Mouse (Mus musculus) monocyte, adult 5-6 weeks (primary cell): ENCODE measurements around the gene 4931414P19Rik. TPM values are rescaled to one million over a fixed set of nuclear protein-coding genes. Genes with fewer than 3 reads are reported as not detected.

ENCODE experiments used
- ATAC-seq: fragments of 153-309, 156-312 bp; replicated peaks from 2 replicates; pipeline ENCODE4 v1.8.0; 2017; ENCODE audit warnings: mild to moderate bottlenecking; ENCODE audit not compliant: low TSS enrichment, insufficient number of reproducible peaks, severe bottlenecking, poor library complexity, low FRiP score
- total RNA-seq: library from RNA; stranded (forward); fragments of 200-1000, 200-491, 200-594 nt; gene quantifications from 3 replicates; pipeline ENCODE4 v1.2.3, GENCODE M21; 2017

4931414P19Rik gene
- 0.21 to 3.2 TPM (median 2.4 TPM) in 3 replicates for total RNA-seq

DNA sequence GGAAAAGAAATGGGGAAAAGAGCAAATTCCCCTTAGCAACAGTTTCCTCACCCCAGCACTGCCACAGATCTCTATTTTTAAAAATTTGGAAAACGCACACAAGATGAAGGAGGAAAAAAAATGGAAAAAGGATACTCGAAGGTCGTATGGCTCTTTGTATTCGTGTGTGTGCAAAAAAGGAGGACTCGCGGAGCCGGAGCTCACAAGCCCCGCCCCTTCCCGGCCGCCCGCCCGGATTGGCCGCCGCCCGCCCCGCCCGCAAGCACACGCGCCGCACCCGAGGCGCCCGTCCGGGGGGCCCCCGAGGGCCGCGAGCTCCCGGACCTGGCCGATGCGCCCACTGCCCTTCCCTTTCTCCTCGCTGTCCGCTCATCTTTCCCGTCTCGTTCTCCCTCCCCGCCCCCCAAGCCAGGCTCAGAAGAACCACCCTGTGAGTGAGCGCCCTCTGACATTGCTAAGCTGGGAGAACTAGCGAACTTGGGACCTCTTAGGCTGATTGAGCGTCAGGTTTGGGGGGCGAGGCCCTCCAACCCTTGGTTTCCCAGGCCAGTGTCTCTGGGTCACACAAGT, at the start of gene 4931414P19Rik:
4931414P19Rik (minus strand) TSS at position 242 of the 570 bp plus-strand sequence.
- ATAC-seq = peak; percentile 28; the same call in 1 of the 2 replicates

- peak; percentile 91 for ATAC-seq
Measured at GRCm38 (mm10) chr14:54653496-54653895, 47.7 kb upstream of the 4931414P19Rik start.

DNA sequence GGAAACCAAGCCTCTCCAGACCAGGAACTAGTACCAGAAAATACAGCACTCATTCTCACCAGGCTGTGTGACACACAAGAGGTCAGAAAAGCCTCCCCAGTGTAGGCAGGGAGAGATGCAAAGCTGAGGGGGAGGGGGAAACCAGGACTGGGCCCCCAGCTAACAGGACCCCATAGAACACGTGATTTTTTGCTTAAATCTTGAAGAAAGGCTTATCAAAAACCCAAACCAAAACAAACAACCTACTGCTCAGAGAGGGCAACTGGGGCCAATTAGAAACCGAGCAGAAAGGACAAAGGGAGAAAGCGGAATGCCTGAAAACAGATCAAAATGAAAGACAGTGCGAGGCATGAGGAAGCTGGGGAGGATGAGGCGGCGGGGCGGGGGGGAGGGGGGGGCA, 47.0 kb upstream of the 4931414P19Rik start:
- no peak for ATAC-seq

- ATAC-seq = no peak
Measured at GRCm38 (mm10) chr14:54651556-54651955, 45.8 kb upstream of the 4931414P19Rik start.

- ATAC-seq = peak; percentile 73
Measured at GRCm38 (mm10) chr14:54650621-54651454, 45.0 kb upstream of the 4931414P19Rik start.

DNA sequence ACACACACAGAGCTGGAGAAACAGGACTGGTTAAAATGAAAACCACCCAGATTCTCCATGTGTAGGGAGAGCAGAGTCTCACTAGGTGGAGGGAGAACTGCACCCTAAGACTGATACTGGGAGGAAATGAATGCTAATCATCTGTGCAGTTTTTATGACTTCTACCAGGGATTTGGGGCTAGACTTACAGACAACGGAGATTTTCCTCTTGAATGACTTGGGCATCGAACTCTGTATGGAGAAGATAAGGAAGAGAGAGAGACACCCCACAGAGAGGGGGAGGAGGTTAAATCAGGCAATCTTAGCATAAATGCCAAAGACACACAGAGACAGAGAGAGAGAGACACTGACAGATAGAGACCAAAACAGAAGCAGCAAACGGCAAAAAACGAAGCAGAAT, 42.1 kb upstream of the 4931414P19Rik start:
- no peak for ATAC-seq

GRCm38 (mm10) chr14:54646898-54647636, 41.3 kb upstream of the 4931414P19Rik start:
- no peak for ATAC-seq

- no peak for ATAC-seq
Measured at GRCm38 (mm10) chr14:54646455-54646854, 40.7 kb upstream of the 4931414P19Rik start.

GRCm38 (mm10) chr14:54644294-54644693, 38.5 kb upstream of the 4931414P19Rik start:
- no peak for ATAC-seq

GRCm38 (mm10) chr14:54643011-54643410, 37.2 kb upstream of the 4931414P19Rik start:
- no peak for ATAC-seq

DNA sequence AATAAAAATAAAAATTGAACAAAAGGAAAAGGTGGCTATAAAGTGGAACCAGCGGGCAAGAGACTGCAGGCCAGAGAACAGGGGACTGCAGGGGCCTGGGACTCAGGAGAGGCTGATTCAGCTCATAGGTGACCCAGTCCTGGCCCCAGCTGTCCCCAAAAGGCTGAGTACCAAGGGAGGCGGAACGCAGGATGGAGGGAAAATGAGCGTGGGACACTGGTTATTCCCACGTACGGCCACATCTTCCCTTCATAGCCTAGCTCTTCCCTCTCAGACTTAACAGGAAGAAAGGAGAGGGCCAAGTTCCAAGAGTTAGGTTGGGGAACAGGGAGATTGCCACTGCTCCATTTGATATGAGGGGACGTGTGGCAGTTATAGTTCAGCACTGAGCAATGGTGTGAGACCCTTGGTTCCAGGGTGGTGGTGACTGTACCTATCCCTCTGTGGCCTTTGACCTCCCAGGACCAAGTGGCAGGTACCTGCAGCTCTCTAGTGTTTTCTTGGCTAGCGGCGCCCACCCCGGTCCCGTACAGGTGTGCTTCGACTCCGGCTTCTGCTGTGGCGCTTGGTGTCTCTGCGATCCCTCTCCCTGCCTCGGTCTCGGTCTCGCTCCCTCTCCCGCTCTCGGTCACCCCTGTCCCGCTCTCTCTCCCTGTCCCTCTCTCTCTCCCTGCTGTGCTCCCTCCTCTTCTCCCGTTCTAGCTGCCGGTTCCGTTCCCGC, 36.6 kb upstream of the 4931414P19Rik start:
- no peak for ATAC-seq

- peak; percentile 54 for ATAC-seq
Measured at GRCm38 (mm10) chr14:54641305-54641969, 35.6 kb upstream of the 4931414P19Rik start, which contains the start of gene Cdh24. Gene Cdh24 (minus strand): TSS chr14:54641364.

DNA sequence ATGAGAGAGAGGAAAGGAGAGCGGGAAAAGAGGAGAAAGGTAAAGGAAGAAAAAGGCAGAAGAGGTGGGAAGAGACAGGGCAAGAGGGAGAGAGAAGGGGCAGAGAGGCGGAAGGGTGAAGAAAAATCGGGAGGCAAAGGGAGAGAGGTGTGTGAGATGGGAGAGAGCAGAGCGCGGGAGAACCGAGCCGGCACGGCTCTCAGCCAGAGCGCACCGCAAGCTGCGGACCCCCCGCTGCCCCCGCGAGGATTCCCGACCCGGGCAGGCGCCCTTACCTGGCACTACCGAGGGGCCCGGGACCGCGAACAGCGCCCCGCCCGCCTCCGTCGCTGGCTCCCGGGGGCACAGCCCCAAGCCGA, 35.1 kb upstream of the 4931414P19Rik start, which contains the start of gene Gm17606:
Gm17606 (plus strand) TSS at position 7 of the 359 bp plus-strand sequence.
- ATAC-seq = no peak

DNA sequence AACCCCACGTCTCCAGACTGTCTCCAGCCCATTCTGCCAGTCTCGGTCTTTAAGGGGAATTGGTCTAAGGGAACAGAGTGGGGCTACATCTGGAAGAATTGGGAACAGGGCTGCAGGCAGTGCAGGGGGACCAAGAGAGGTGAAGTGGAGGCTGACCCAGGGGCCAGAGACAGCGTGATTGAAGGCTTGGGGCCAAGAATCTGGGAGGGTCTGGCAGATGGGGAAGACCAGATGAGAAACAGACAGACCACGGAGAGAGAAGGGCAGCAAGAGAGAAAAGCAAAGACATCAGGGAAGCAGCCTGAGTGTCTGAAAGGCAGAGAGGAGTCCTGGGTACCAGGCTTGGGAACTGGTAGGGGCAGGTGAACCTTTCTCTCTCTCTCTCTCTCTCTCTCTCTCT, 34.3 kb upstream of the 4931414P19Rik start:
- ATAC-seq = no peak

DNA sequence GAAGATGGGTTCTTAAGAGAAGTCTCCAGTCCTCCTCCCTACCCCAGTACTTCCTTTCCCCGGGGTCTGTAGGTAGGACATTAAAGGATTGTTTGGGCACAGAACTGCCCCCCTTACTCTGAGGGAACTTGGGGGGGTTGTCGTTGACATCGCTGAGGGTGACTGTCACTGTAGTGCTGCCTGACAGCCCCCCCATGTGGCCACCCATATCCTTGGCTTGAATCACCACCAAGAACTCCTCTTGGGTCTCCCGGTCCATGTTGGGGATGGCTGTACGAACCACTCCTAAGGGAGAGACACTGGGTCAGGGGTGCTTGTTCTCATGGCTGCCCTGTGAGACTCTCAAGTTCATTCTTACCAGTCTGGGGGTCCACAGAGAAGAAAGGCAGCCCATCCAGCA, 32.4 kb upstream of the 4931414P19Rik start:
- ATAC-seq = no peak

GRCm38 (mm10) chr14:54636954-54637353, 31.2 kb upstream of the 4931414P19Rik start:
- no peak for ATAC-seq

DNA sequence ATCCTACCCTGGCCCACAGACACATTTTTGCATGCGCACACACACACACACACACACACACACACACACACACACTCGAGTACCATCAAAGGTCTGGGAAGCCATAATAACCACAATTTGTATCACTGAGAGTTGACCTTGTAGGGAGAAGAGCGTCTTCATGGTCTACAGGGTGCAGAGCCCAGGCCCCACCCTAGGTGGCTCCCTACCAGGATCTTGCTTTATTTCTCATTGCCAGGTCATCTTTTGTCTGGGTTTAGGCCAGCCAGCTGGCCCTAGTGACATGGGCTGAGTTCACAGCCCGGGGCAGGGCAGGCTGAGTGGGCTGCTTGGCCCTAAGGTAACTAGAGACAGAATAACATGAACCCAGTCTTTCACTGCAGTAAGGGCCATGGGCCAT, 28.4 kb upstream of the 4931414P19Rik start:
- no peak for ATAC-seq

- no peak for ATAC-seq
Measured at GRCm38 (mm10) chr14:54632252-54632651, 26.5 kb upstream of the 4931414P19Rik start.
